Mouse (Mus musculus): Measurements from ENCODE around the gene Smg1. TPM values are rescaled to one million over a fixed set of nuclear protein-coding genes. Genes with fewer than 3 reads are reported as not detected.

Gene Smg1
- polyA plus RNA-seq, 1 experiment from 2014 or later = 24.5 TPM

GRCm38 (mm10) chr7:118259676-118260305 is 16.3 kb upstream of the Smg1 start:
- no peak for ATAC-seq (replicated peaks)
- H3K4me3 ChIP-seq = no peak overlapping the region
- H3K4me1 ChIP-seq = no peaks in the 10 kb centered on the region
- H3K9me3 ChIP-seq = no peaks in the 10 kb centered on the region
- H3K4me2 ChIP-seq = no peak overlapping the region
- no peaks in the 10 kb centered on the region for H3K36me3 ChIP-seq (replicated peaks)
- no peak overlapping the region for H3K27ac ChIP-seq
- WGBS = 89% methylated on average over 7 of the region's 7 CpGs
- H3K27me3 ChIP-seq (replicated peaks) = no peaks in the 10 kb centered on the region
- H3K9ac ChIP-seq = no peak overlapping the region

GRCm38 (mm10) chr7:118258451-118258850 is 15.0 kb upstream of the Smg1 start:
- H3K36me3 ChIP-seq (replicated peaks) = no peaks in the 10 kb centered on the region
- H3K27me3 ChIP-seq (replicated peaks) = no peaks in the 10 kb centered on the region
- H3K4me3 ChIP-seq = no peak overlapping the region
- no peak for ATAC-seq (replicated peaks)
- no peak overlapping the region for H3K9ac ChIP-seq
- H3K27ac ChIP-seq = no peak overlapping the region
- no peaks in the 10 kb centered on the region for H3K9me3 ChIP-seq
- 0 out of 2 replicates have a peak, but pooled peaks cover 3% of the 10 kb centered on the region for H3K4me1 ChIP-seq
- H3K4me2 ChIP-seq = no peak overlapping the region

- no peak overlapping the region for H3K9ac ChIP-seq
- H3K4me1 ChIP-seq = 0 out of 2 replicates have a peak, but pooled peaks cover 3% of the 10 kb centered on the region
- 82% methylated on average over 6 of the region's 6 CpGs for WGBS
- no peaks in the 10 kb centered on the region for H3K27me3 ChIP-seq (replicated peaks)
- H3K36me3 ChIP-seq (replicated peaks) = no peaks in the 10 kb centered on the region
- H3K4me3 ChIP-seq = no peak overlapping the region
- no peak for ATAC-seq (replicated peaks)
- H3K4me2 ChIP-seq = no peak overlapping the region
- no peaks in the 10 kb centered on the region for H3K9me3 ChIP-seq
- no peak overlapping the region for H3K27ac ChIP-seq
Observed at GRCm38 (mm10) chr7:118256740-118257139, 13.3 kb upstream of the Smg1 start.

- H3K4me3 ChIP-seq = no peak overlapping the region
- H3K36me3 ChIP-seq (replicated peaks) = no peaks in the 10 kb centered on the region
- 0 out of 2 replicates have a peak, but pooled peaks have one; percentile 17 for ATAC-seq (replicated peaks)
- H3K9me3 ChIP-seq = no peaks in the 10 kb centered on the region
- 0 out of 2 replicates have a peak, but pooled peaks cover 3% of the 10 kb centered on the region for H3K4me1 ChIP-seq
- 32% methylated on average over 8 of the region's 8 CpGs for WGBS
- no peak overlapping the region for H3K4me2 ChIP-seq
- H3K9ac ChIP-seq = no peak overlapping the region
- H3K27ac ChIP-seq = no peak overlapping the region
- H3K27me3 ChIP-seq (replicated peaks) = no peaks in the 10 kb centered on the region
Observed at GRCm38 (mm10) chr7:118254460-118254859, 11.0 kb upstream of the Smg1 start.

- Histone ChIP-seq H3K9me3 (no peaks in the 10 kb centered on the region), H3K27ac (no peak overlapping the region), H3K4me1 (0 out of 2 replicates have a peak, but pooled peaks cover 3% of the 10 kb centered on the region), H3K4me3 (no peak overlapping the region), H3K9ac (no peak overlapping the region), H3K4me2 (no peak overlapping the region), H3K36me3 (replicated peaks) (no peaks in the 10 kb centered on the region), H3K27me3 (replicated peaks) (no peaks in the 10 kb centered on the region)
- no peak for ATAC-seq (replicated peaks)
- WGBS = 50% methylated on average over 4 of the region's 4 CpGs
Observed at GRCm38 (mm10) chr7:118254015-118254414, 10.5 kb upstream of the Smg1 start.

- H3K4me3 ChIP-seq = no peak overlapping the region
- 85% methylated on average over 3 of the region's 3 CpGs for WGBS
- ATAC-seq (replicated peaks) = no peak
- no peak overlapping the region for H3K27ac ChIP-seq
- no peaks in the 10 kb centered on the region for H3K27me3 ChIP-seq (replicated peaks)
- no peak overlapping the region for H3K9ac ChIP-seq
- no peaks in the 10 kb centered on the region for H3K36me3 ChIP-seq (replicated peaks)
- 0 out of 2 replicates have a peak, but pooled peaks cover 3% of the 10 kb centered on the region for H3K4me1 ChIP-seq
- no peak overlapping the region for H3K4me2 ChIP-seq
- no peaks in the 10 kb centered on the region for H3K9me3 ChIP-seq
Observed at GRCm38 (mm10) chr7:118252979-118253378, 9.5 kb upstream of the Smg1 start.

GRCm38 (mm10) chr7:118252349-118252748 is 8.9 kb upstream of the Smg1 start:
- Histone ChIP-seq H3K9me3 (no peaks in the 10 kb centered on the region), H3K4me1 (0 out of 2 replicates have a peak, but pooled peaks cover 3% of the 10 kb centered on the region), H3K27ac (no peak overlapping the region), H3K9ac (no peak overlapping the region), H3K36me3 (replicated peaks) (no peaks in the 10 kb centered on the region), H3K4me2 (no peak overlapping the region), H3K27me3 (replicated peaks) (no peaks in the 10 kb centered on the region), H3K4me3 (no peak overlapping the region)
- WGBS = 44% methylated on average over 4 of the region's 4 CpGs
- ATAC-seq (replicated peaks) = no peak

GRCm38 (mm10) chr7:118251392-118252170 is 8.1 kb upstream of the Smg1 start:
- Histone ChIP-seq H3K4me1 (0 out of 2 replicates have a peak, but pooled peaks cover 3% of the 10 kb centered on the region), H3K9ac (no peak overlapping the region), H3K27ac (no peak overlapping the region), H3K27me3 (replicated peaks) (no peaks in the 10 kb centered on the region), H3K36me3 (replicated peaks) (no peaks in the 10 kb centered on the region), H3K9me3 (no peaks in the 10 kb centered on the region), H3K4me3 (no peak overlapping the region), H3K4me2 (no peak overlapping the region)
- ATAC-seq (replicated peaks) = no peak
- 96% methylated on average over 2 of the region's 2 CpGs for WGBS

- Histone ChIP-seq H3K9ac (no peak overlapping the region), H3K4me2 (no peak overlapping the region), H3K4me3 (no peak overlapping the region), H3K9me3 (no peaks in the 10 kb centered on the region), H3K27me3 (replicated peaks) (no peaks in the 10 kb centered on the region), H3K36me3 (replicated peaks) (no peaks in the 10 kb centered on the region), H3K4me1 (0 out of 2 replicates have a peak, but pooled peaks cover 3% of the 10 kb centered on the region), H3K27ac (no peak overlapping the region)
- ATAC-seq (replicated peaks) = no peak
- 89% methylated on average over 4 of the region's 4 CpGs for WGBS
Observed at GRCm38 (mm10) chr7:118250482-118251160, 7.2 kb upstream of the Smg1 start.

- H3K27me3 ChIP-seq (replicated peaks) = no peaks in the 10 kb centered on the region
- no peak overlapping the region for H3K27ac ChIP-seq
- H3K9me3 ChIP-seq = no peaks in the 10 kb centered on the region
- no peak overlapping the region for H3K4me3 ChIP-seq
- WGBS = 89% methylated on average over 2 of the region's 2 CpGs
- H3K4me2 ChIP-seq = no peak overlapping the region
- no peak for ATAC-seq (replicated peaks)
- H3K36me3 ChIP-seq (replicated peaks) = no peaks in the 10 kb centered on the region
- no peak overlapping the region for H3K9ac ChIP-seq
- H3K4me1 ChIP-seq = 0 out of 2 replicates have a peak, but pooled peaks cover 3% of the 10 kb centered on the region
Observed at GRCm38 (mm10) chr7:118249563-118249962, 6.1 kb upstream of the Smg1 start.

GRCm38 (mm10) chr7:118248069-118248468 is 4.6 kb upstream of the Smg1 start:
- no peaks in the 10 kb centered on the region for H3K4me1 ChIP-seq
- no peak overlapping the region for H3K4me3 ChIP-seq
- H3K27me3 ChIP-seq (replicated peaks) = no peaks in the 10 kb centered on the region
- H3K4me2 ChIP-seq = no peak overlapping the region
- 85% methylated on average over 8 of the region's 8 CpGs for WGBS
- no peaks in the 10 kb centered on the region for H3K36me3 ChIP-seq (replicated peaks)
- no peak overlapping the region for H3K27ac ChIP-seq
- H3K9me3 ChIP-seq = no peaks in the 10 kb centered on the region
- H3K9ac ChIP-seq = no peak overlapping the region
- ATAC-seq (replicated peaks) = no peak

- Histone ChIP-seq H3K27me3 (replicated peaks) (no peaks in the 10 kb centered on the region), H3K9ac (no peak overlapping the region), H3K4me2 (no peak overlapping the region), H3K9me3 (no peaks in the 10 kb centered on the region), H3K36me3 (replicated peaks) (no peaks in the 10 kb centered on the region), H3K4me1 (peaks cover 15% of the 10 kb centered on the region), H3K4me3 (no peak overlapping the region), H3K27ac (no peak overlapping the region)
- no peak for ATAC-seq (replicated peaks)
- WGBS = 93% methylated on average over 3 of the region's 3 CpGs
Observed at GRCm38 (mm10) chr7:118245260-118245659, 1.8 kb upstream of the Smg1 start.
